Mouse (Mus musculus) hindbrain, embryonic 10.5 days (tissue): ENCODE results near the gene Krt10. TPM values are rescaled to one million over a fixed set of nuclear protein-coding genes. Genes with fewer than 3 reads are reported as not detected.
A peak's percentile ranks its signal among the peaks of the same experiment; 100 is the strongest.

Experiments
- DNase-seq: peaks from one replicate; pipeline ENCODE4 v3.0.0-alpha.2; 2017; ENCODE audit warnings: low spot score
- H3K27ac ChIP-seq: fragments of 300-500 bp; sonication (generic); 2 replicates; pipeline ENCODE4 v1.5.1; 2016; ENCODE audit warnings: mild to moderate bottlenecking, moderate library complexity
- H3K27me3 ChIP-seq: fragments of 300-500 bp; sonication (generic); 2 replicates; pipeline ENCODE4 v1.6.1; 2016; ENCODE audit warnings: mild to moderate bottlenecking; ENCODE audit not compliant: poor library complexity, insufficient read depth, severe bottlenecking
- H3K36me3 ChIP-seq: fragments of 300-500 bp; sonication (generic); 2 replicates; pipeline ENCODE4 v1.6.1; 2016; ENCODE audit warnings: mild to moderate bottlenecking, moderate library complexity
- H3K4me1 ChIP-seq: fragments of 300-500 bp; sonication (generic); replicated peaks from 2 replicates; pipeline ENCODE4 v1.6.1; 2016; ENCODE audit warnings: mild to moderate bottlenecking
- H3K4me3 ChIP-seq: fragments of 300-500 bp; sonication (generic); 2 replicates; pipeline ENCODE4 v1.5.1; 2016; ENCODE audit warnings: mild to moderate bottlenecking, moderate library complexity
- H3K9me3 ChIP-seq: fragments of 300-500 bp; sonication (generic); 2 replicates; pipeline ENCODE4 v1.6.1; 2016; ENCODE audit warnings: mild to moderate bottlenecking, moderate library complexity
- WGBS: fragments of 180-500 bp; shearing (Covaris S2); methylation state at CpG from one replicate; pipeline ENCODE4 v1.1.7; 2016; 5-methylcytosine and 5-hydroxymethylcytosine counted together
- polyA plus RNA-seq: library from polyadenylated mRNA; unstranded; fragments of >200 nt; fragmentation: Nextera tagmentation; extraction: Ambion mirVana; gene quantifications from 2 replicates; pipeline ENCODE4 v1.2.1, GENCODE M21; 2016

The Krt10 gene
- polyA plus RNA-seq, 1 experiment from 2014 or later, result 27.4 TPM

DNA sequence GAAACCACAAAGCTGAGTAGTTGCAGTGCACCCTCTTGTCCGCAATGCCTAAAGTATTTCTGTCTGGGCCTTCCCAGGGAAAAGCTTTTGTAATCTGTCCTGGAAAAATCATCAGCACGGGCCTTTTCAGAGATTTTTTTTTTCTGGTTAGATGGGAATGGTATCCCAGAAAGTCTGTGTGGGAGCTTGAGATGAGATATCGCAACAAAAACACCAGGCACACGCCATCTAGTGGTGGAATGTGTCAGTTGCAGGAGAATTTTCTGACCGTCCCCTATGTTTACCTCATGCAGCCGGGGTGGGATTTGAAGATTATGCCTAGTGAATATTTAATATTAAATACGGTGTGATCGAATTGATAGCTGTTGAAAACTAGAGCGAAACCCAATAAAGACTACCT, 24.8 kb downstream of the Krt10 start:
- no peak overlapping the region for H3K4me3 ChIP-seq
- DNase-seq, result peak; percentile 34
- no peaks in the 10 kb centered on the region for H3K36me3 ChIP-seq
- H3K27me3 ChIP-seq, result no peaks in the 10 kb centered on the region
- 26% methylated on average over 9 of the region's 9 CpGs for WGBS
- H3K9me3 ChIP-seq, result no peaks in the 10 kb centered on the region
- H3K27ac ChIP-seq, result no peak overlapping the region
- H3K4me1 ChIP-seq, result no peaks in the 10 kb centered on the region

DNA sequence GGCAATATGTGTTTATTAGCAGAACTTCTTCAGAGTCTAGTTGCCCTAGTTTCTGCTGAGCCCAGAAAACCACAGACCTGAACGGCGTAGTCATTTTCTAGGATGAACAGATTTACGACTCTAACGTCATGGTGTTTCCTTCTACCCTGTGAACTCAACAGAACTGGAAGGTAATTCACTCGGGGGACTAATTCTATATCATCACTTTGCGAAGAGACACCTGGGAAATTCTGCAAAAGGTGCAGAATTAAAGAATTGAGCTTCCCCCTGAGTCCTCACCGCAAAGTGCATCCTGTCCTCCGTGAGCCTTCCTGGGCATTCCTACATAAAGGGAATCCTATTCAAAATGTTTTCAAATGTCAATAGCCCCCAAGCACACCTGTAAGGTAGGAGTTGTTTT, 27.7 kb downstream of the Krt10 start:
- Histone ChIP-seq H3K27me3 (no peaks in the 10 kb centered on the region), H3K36me3 (no peaks in the 10 kb centered on the region), H3K4me1 (no peaks in the 10 kb centered on the region), H3K9me3 (no peaks in the 10 kb centered on the region), H3K27ac (no peak overlapping the region), H3K4me3 (no peak overlapping the region)
- WGBS, result 90% methylated on average over 8 of the region's 8 CpGs
- no peak for DNase-seq

DNA sequence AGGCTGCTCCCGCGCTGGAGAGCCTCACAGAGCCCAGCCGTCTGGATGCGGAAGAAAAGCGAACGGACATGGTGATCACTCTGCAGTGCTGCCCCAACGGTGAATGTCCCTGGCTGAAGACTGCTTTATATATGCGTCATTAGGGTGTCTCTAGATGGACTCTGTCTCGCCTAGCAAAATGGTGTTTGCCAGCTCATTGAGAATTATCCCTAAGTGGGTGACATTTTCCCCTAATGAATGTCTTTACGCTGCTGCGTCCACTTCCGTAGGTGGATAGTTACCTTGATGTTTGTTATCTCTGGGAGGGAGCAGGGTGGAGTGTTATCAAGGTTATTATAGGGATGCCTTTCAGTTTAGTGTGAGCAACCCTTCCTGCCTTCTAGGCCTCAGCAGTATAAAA, 38.2 kb downstream of the Krt10 start, which contains the start of gene Krt27:
Krt27 (minus strand) TSS at position 101 of the 400 bp plus-strand sequence.
- Histone ChIP-seq H3K4me3 (no peak within 1 kb of the TSS), H3K36me3 (no peaks in the 10 kb centered on the region), H3K27ac (no peak within 1 kb of the TSS), H3K4me1 (no peaks in the 10 kb centered on the region), H3K27me3 (0 out of 2 replicates have a peak, but pooled peaks cover 3% of the 10 kb centered on the region), H3K9me3 (no peaks in the 10 kb centered on the region)
- WGBS, result 82% methylated on average over 12 of the region's 12 CpGs
- DNase-seq, result no peak

- Histone ChIP-seq H3K36me3 (no peaks in the 10 kb centered on the region), H3K4me3 (no peak overlapping the region), H3K4me1 (peaks cover 9% of the 10 kb centered on the region), H3K9me3 (no peaks in the 10 kb centered on the region), H3K27ac (peak overlapping the region; percentile 40; the same call in 1 of the 2 replicates), H3K27me3 (no peaks in the 10 kb centered on the region)
- whole genome bisulfite sequencing, result 42% methylated on average over 11 of the region's 11 CpGs
- DNase-seq, result peak; percentile 40
Observed at GRCm38 (mm10) chr11:99339299-99339847, 49.8 kb downstream of the Krt10 start.

DNA sequence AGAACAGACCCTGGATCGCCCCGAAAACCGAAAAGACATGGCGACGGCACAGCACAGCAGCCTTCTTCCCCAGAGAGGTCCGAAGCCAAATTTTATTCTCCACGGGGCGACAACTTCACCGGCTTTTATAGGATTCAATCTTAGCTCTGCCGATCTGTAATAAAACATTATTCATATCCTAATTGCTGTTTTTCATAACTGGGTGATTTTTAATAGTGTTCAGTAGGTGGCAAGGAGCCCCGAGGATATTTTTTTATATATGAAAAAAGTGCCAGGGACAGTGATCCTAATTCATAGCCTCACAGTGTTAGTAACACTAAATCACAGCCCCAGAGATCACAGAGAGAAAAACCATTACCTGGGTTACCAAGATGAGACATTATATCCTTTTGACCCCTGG, 51.3 kb downstream of the Krt10 start, which contains the start of gene Krt26:
Krt26 (minus strand) TSS at position 101 of the 400 bp plus-strand sequence.
- DNase-seq, result no peak
- Histone ChIP-seq H3K27me3 (no peaks in the 10 kb centered on the region), H3K27ac (no peak within 1 kb of the TSS), H3K9me3 (no peaks in the 10 kb centered on the region), H3K36me3 (no peaks in the 10 kb centered on the region), H3K4me3 (no peak within 1 kb of the TSS), H3K4me1 (peaks cover 9% of the 10 kb centered on the region)
- 90% methylated on average over 11 of the region's 11 CpGs for WGBS

Other genes with a start within 250 kb of the Krt10 start
- gene Ccr7, start 234.3 kb downstream of the Krt10 start, polyA plus RNA-seq, result 0.21 and 0.25 TPM in 2 replicates
- 289 and 317 TPM in 2 replicates for gene Smarce1, start 158.3 kb downstream of the Krt10 start, polyA plus RNA-seq
- gene Krt222, start 145.3 kb downstream of the Krt10 start, polyA plus RNA-seq, result 0.15 and 0.59 TPM in 2 replicates
- not detected in 2 replicates for gene Krt24, start 104.1 kb downstream of the Krt10 start, polyA plus RNA-seq
- gene Krt25, start 66.4 kb downstream of the Krt10 start, polyA plus RNA-seq, result 0.07 TPM in 1 of 2 replicates, not detected in the other
- 0.12 and 0.43 TPM in 2 replicates for gene Krt26, start 51.4 kb downstream of the Krt10 start, polyA plus RNA-seq
- not detected in 2 replicates for gene Krt27, start 38.3 kb downstream of the Krt10 start, polyA plus RNA-seq
- gene Krt28, start 14.5 kb downstream of the Krt10 start, polyA plus RNA-seq, result 0.25 and 0.26 TPM in 2 replicates
- 0.09 TPM in 1 of 2 replicates, not detected in the other for gene Krt12, start 32.9 kb upstream of the Krt10 start, polyA plus RNA-seq
- gene Krt20, start 48.8 kb upstream of the Krt10 start, polyA plus RNA-seq, result 0.35 and 1.6 TPM in 2 replicates
- 0.24 TPM in 1 of 2 replicates, not detected in the other for gene Krt23, start 103.8 kb upstream of the Krt10 start, polyA plus RNA-seq
- not detected in 2 replicates for gene Krt39, start 132.0 kb upstream of the Krt10 start, polyA plus RNA-seq
- not detected in 2 replicates for gene Krt40, start 153.8 kb upstream of the Krt10 start, polyA plus RNA-seq
- gene Krtap3-3, start 161.5 kb upstream of the Krt10 start, polyA plus RNA-seq, result not detected in 2 replicates
- not detected in 2 replicates for gene Krtap3-2, start 167.5 kb upstream of the Krt10 start, polyA plus RNA-seq
- not detected in 2 replicates for gene Gm11939, start 170.1 kb upstream of the Krt10 start, polyA plus RNA-seq
- gene Krtap3-1, start 177.3 kb upstream of the Krt10 start, polyA plus RNA-seq, result not detected in 2 replicates
- not detected in 2 replicates for gene Krtap1-5, start 191.7 kb upstream of the Krt10 start, polyA plus RNA-seq
- gene Krtap1-4, start 194.3 kb upstream of the Krt10 start, polyA plus RNA-seq, result not detected in 2 replicates
- not detected in 2 replicates for gene Krtap1-3, start 202.0 kb upstream of the Krt10 start, polyA plus RNA-seq
- not detected in 2 replicates for gene Krtap9-3, start 208.7 kb upstream of the Krt10 start, polyA plus RNA-seq
- gene Gm11938, start 213.9 kb upstream of the Krt10 start, polyA plus RNA-seq, result not detected in 2 replicates
- not detected in 2 replicates for gene Gm11937, start 220.8 kb upstream of the Krt10 start, polyA plus RNA-seq
- not detected in 2 replicates for gene Krtap2-4, start 225.5 kb upstream of the Krt10 start, polyA plus RNA-seq
- gene Gm11562, start 231.1 kb upstream of the Krt10 start, polyA plus RNA-seq, result not detected in 2 replicates
- gene Krtap4-1, start 238.9 kb upstream of the Krt10 start, polyA plus RNA-seq, result not detected in 2 replicates
- gene Krtap4-2, start 245.7 kb upstream of the Krt10 start, polyA plus RNA-seq, result not detected in 2 replicates